Mouse (Mus musculus): ENCODE measurements around the gene Stard10.

GRCm38 (mm10) chr7:101369666-101370065 is 52.8 kb downstream of the Stard10 start:
- TF ChIP-seq POLR2A (IDR thresholded peaks at IDR 0.05; ENCODE audit: borderline replicate concordance, control insufficient read depth, low read depth, low read length) (no peak), CTCF (IDR thresholded peaks at IDR 0.05; ENCODE audit: control insufficient read depth, insufficient read depth, low read length) (no peak)

All from bone marrow, adult 2 months (tissue).